Mouse (Mus musculus): Measurements from ENCODE around the gene Phrf1.

Gene Phrf1

GRCm38 (mm10) chr7:141294479-141294878, 65.9 kb downstream of the Phrf1 start:
- DNase-seq, result no peak

DNA sequence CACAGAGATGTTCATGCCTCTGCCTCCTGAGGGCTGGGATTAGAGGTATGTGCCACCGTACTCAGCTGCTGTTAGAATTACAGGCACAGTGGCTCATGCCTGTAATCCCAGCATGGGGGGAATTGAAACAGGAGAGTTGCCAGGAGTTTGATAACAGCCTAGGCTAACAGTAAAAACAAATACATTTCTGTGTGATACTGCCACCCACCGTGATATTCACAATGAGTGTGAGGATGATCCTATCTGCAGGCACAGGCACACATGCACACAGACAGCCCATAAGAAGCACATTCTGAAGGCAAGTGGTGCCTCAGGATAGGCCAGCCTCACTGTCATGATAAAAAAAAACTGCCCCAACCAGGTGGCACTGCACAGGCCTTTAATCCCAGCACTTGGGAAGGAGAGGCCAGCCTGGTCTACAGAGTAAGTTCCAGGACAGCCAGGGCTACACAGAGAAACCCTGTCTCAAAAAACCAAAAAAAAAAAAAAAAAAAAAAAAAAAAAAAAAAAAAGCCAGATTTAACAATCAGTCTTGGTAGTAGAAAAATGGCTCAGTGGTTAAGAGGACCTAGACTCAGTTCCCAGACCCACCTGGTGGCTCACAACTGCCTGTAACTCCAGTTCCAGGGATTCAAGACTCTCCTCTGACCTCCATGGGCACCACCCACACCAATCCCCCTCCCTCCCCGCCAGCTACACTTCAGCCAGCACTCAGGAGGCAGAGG, 69.5 kb downstream of the Phrf1 start:
- no peak for DNase-seq

- DNase-seq, result no peak
Observed at GRCm38 (mm10) chr7:141299175-141299574, 70.6 kb downstream of the Phrf1 start.

DNA sequence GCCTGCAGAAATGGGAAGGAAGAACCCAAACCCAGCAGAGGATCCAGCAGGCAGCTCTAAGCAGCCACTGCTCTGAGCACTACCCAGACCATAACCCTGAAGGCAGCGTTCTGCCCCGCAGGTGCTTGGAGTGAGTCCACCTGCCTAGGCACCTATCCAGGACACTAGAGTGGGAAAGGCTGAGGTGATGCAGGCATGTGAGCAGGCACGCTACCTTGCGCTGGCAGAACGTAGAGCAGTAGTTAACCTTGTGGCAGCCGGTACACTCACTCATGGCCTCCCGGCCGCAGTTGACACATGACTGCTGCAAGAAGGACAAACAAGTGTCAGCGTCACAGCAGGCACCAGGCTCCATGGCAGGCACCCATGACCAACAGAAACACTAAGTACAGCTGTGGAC, 72.8 kb downstream of the Phrf1 start:
- DNase-seq, result no peak

GRCm38 (mm10) chr7:141302702-141303268, 74.2 kb downstream of the Phrf1 start:
- DNase-seq, result no peak

DNA sequence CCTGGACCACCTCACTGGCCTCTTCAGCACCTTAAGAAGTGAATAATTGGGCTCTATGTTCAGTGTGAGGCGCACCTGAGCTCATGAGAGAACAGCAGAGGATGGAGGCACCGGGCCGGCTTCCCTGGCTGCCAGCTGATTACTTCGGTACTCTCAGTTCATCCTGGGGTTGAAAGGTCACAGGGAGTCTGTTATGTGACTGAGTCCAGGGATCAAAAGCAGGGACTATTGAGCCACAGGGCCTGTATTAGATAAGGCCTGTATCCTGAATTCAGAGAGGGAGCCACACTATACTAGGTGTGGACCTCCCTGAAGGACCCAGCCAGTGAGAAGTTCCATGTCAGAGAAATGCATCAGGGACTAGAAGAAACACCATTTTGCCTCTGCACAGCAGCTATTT, 76.0 kb downstream of the Phrf1 start:
- no peak for DNase-seq
